Mouse (Mus musculus) hindbrain, embryonic 13.5 days (tissue): Measurements from ENCODE around the gene Inpp5k. TPM values are rescaled to one million over a fixed set of nuclear protein-coding genes. Genes with fewer than 3 reads are reported as not detected.
A peak's percentile ranks its signal among the peaks of the same experiment; 100 is the strongest.

ENCODE experiments used
- ATAC-seq: fragments of 200-750 bp; cut with Nextera tagmentation; 2 replicates; pipeline ENCODE4 v1.8.0; 2017; ENCODE audit warnings: moderate TSS enrichment; ENCODE audit not compliant: low FRiP score
- H3K27ac ChIP-seq: fragments of 300-500 bp; sonication (generic); 2 replicates; pipeline ENCODE4 v1.5.1; 2015; ENCODE audit warnings: inconsistent platforms, mild to moderate bottlenecking, moderate library complexity
- H3K27me3 ChIP-seq: fragments of 300-500 bp; sonication (generic); 2 replicates; pipeline ENCODE4 v1.6.1; 2015; ENCODE audit warnings: mild to moderate bottlenecking, inconsistent platforms
- H3K36me3 ChIP-seq: fragments of 300-500 bp; sonication (generic); 2 replicates; pipeline ENCODE4 v1.6.1; 2015; ENCODE audit warnings: mild to moderate bottlenecking, inconsistent platforms
- H3K4me1 ChIP-seq: fragments of 300-500 bp; sonication (generic); replicated peaks from 2 replicates; pipeline ENCODE4 v1.6.1; 2015; ENCODE audit warnings: inconsistent platforms
- H3K4me2 ChIP-seq: fragments of 300-500 bp; sonication (generic); 2 replicates; pipeline ENCODE4 v1.6.1; 2015; ENCODE audit warnings: inconsistent platforms, mild to moderate bottlenecking, moderate library complexity
- H3K4me3 ChIP-seq: fragments of 300-500 bp; sonication (generic); 2 replicates; pipeline ENCODE4 v1.5.1; 2015; ENCODE audit warnings: mild to moderate bottlenecking, inconsistent platforms
- H3K9ac ChIP-seq: fragments of 300-500 bp; sonication (generic); 2 replicates; pipeline ENCODE4 v1.6.1; 2015; ENCODE audit warnings: mild to moderate bottlenecking, inconsistent platforms
- H3K9me3 ChIP-seq: fragments of 300-500 bp; sonication (generic); 2 replicates; pipeline ENCODE4 v1.6.1; 2016; ENCODE audit warnings: inconsistent platforms
- WGBS: fragments of 180-500 bp; shearing (Covaris S2); methylation state at CpG from one replicate; pipeline ENCODE4 v1.1.7; 2015; 5-methylcytosine and 5-hydroxymethylcytosine counted together
- polyA plus RNA-seq: library from polyadenylated mRNA; unstranded; fragments of >200 nt; fragmentation: Nextera tagmentation; extraction: Ambion mirVana; gene quantifications from 2 replicates; pipeline ENCODE4 v1.2.1, GENCODE M21; 2015

The Inpp5k gene
- polyA plus RNA-seq, 1 experiment from 2014 or later: 41.2 TPM

DNA sequence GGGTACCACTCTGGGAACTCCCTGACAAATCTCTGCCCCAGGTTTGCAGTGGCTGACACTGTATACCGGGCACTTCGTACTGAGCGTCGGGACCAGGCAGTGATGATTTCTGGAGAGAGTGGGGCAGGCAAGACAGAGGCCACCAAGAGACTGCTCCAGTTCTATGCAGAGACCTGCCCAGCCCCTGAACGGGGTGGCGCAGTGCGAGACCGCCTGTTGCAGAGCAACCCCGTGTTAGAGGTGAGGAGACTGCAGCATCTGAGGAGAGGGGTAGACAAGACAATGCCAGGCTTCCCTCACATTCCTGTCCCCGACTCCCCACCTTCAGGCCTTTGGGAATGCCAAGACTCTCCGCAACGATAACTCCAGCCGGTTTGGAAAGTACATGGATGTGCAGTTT, 27.5 kb downstream of the Inpp5k start:
- Histone ChIP-seq H3K27ac (no peak overlapping the region), H3K4me3 (no peak overlapping the region), H3K4me2 (no peak overlapping the region), H3K9ac (no peak overlapping the region), H3K27me3 (peaks cover 46% of the 10 kb centered on the region), H3K9me3 (no peaks in the 10 kb centered on the region), H3K4me1 (peaks cover 28% of the 10 kb centered on the region), H3K36me3 (peaks cover 18% of the 10 kb centered on the region)
- 92% methylated on average over 13 of the region's 13 CpGs for WGBS
- ATAC-seq: no peak

DNA sequence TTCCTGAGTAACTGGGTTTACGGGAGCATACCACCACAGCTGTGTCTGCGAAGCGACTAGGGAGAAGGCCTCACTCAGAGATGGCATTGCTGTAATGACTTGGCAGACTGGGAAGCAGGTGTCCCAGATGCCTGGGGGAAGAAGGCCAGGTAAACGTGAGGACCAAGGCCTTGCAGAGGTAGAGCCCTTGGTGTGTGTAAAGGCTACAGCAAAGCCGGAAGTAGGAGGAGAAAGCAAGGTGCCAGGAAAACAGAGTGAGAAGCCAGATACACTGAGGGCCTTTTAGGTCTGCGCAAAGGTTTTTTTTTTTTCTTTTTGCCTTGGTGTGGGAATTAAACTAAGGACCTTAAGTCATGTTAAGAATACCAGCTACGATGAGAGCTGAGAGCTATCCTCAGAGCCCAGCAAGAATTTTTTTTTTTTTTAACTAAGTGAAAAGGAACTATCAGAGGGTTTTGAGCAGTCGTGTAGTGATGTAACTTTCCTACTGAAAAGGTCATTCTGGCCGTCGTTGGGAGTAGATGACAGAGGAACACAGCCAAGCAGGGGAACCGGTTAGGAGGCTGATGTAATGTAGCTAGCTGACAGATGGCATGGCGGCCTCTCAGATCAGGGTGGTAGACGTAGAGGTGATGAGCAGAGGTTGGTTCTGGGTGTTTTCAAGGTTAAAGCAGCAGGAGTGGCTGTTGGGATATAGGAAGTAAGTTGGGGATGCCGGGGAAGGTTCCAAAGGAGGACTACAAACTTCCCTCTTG, 28.4 kb downstream of the Inpp5k start:
- no peaks in the 10 kb centered on the region for H3K9me3 ChIP-seq
- H3K27me3 ChIP-seq: peaks cover 37% of the 10 kb centered on the region
- peaks cover 18% of the 10 kb centered on the region for H3K36me3 ChIP-seq
- ATAC-seq: no peak
- H3K4me1 ChIP-seq: peaks cover 20% of the 10 kb centered on the region
- H3K4me3 ChIP-seq: no peak overlapping the region
- H3K27ac ChIP-seq: no peak overlapping the region
- no peak overlapping the region for H3K9ac ChIP-seq
- WGBS: 85% methylated on average over 14 of the region's 14 CpGs
- H3K4me2 ChIP-seq: no peak overlapping the region

DNA sequence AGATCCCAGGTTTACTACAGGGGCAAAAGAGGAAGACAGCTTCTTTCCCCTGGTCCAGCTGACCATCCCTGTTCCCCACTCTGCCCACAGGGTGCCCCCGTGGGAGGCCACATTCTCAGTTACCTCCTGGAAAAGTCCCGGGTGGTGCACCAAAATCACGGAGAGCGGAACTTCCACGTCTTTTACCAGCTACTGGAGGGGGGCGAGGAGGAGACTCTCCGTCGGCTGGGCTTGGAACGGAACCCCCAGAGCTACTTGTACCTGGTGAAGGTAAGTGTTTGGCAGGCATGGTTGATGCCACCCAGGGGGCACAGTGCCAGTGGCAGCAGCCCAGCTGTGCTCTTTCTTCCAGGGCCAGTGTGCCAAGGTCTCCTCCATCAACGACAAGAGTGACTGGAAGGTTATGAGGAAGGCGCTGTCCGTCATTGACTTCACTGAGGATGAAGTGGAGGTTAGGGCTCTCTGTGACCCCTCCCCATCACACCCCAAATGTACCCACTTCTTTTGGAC, 29.3 kb downstream of the Inpp5k start:
- Histone ChIP-seq H3K27me3 (peaks cover 27% of the 10 kb centered on the region), H3K9me3 (no peaks in the 10 kb centered on the region), H3K9ac (no peak overlapping the region), H3K4me1 (peaks cover 14% of the 10 kb centered on the region), H3K4me2 (no peak overlapping the region), H3K36me3 (peaks cover 19% of the 10 kb centered on the region), H3K4me3 (no peak overlapping the region), H3K27ac (no peak overlapping the region)
- ATAC-seq: no peak
- WGBS: 95% methylated on average over 12 of the region's 12 CpGs

DNA sequence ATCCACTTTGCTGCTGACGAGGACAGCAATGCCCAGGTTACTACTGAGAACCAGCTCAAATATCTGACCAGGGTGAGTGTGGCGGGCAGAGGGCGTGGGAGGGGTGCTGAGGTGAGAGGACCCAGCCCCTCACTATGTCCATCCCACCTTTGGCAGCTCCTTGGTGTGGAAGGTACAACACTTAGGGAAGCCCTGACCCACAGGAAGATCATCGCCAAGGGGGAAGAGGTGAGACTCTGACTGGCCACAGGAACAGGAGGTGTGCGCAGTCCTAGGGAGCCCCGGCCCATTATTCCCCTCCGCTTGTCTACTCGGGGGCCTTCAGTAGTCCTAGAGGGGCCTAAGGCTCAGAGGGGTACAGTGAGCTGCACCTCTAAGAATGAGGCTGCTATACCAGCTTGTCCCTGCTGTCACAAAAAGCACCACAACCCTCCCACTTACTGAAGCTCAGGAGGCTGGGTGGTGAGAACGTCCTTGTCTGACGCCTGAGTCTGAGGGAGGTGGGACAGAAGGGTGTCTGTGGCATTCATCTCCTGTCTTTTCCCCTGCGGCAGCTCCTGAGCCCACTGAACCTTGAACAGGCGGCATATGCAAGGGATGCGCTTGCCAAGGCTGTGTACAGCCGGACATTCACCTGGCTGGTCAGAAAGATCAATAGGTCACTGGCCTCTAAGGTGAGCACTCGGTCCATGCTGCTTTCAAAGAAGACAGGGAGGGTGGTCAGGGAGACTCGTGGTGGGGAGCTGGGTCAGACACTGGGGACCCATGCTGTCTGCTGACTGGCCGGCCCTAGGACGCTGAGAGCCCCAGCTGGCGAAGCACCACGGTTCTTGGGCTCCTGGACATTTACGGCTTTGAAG, 30.4 kb downstream of the Inpp5k start:
- ATAC-seq: no peak
- peaks cover 6% of the 10 kb centered on the region for H3K4me1 ChIP-seq
- WGBS: 92% methylated on average over 21 of the region's 21 CpGs

DNA sequence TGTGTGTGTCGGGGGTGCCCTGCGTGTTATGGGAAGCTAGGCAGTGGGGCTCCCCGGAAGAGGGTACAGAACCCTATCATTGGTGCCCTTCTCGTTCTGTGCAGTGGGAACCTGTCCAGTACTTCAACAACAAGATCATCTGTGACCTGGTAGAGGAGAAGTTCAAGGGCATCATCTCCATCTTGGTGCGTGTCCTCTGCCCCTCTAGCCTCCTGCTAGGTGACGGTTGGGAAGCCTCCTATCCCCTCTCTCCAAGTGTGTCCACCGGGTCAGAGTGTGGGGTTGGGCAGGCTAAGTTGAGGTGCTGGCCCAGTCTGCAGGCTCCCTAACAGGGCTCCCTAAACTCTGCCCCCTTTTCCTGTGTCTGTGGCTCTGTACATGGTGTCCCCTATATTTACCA, 31.3 kb downstream of the Inpp5k start:
- H3K4me2 ChIP-seq: no peak overlapping the region
- H3K9ac ChIP-seq: no peak overlapping the region
- H3K4me1 ChIP-seq: no peaks in the 10 kb centered on the region
- peaks cover 8% of the 10 kb centered on the region for H3K27me3 ChIP-seq
- WGBS: 92% methylated on average over 7 of the region's 7 CpGs
- H3K36me3 ChIP-seq: peaks cover 33% of the 10 kb centered on the region
- no peak overlapping the region for H3K4me3 ChIP-seq
- H3K27ac ChIP-seq: no peak overlapping the region
- ATAC-seq: no peak
- no peaks in the 10 kb centered on the region for H3K9me3 ChIP-seq

More for the DNA sequence above, 30.4 kb downstream of the Inpp5k start:
- no peak overlapping the region for H3K27ac ChIP-seq
- H3K4me3 ChIP-seq: no peak overlapping the region
- peaks cover 29% of the 10 kb centered on the region for H3K36me3 ChIP-seq
- H3K4me2 ChIP-seq: no peak overlapping the region
- H3K9me3 ChIP-seq: no peaks in the 10 kb centered on the region
- no peak overlapping the region for H3K9ac ChIP-seq
- peaks cover 18% of the 10 kb centered on the region for H3K27me3 ChIP-seq

DNA sequence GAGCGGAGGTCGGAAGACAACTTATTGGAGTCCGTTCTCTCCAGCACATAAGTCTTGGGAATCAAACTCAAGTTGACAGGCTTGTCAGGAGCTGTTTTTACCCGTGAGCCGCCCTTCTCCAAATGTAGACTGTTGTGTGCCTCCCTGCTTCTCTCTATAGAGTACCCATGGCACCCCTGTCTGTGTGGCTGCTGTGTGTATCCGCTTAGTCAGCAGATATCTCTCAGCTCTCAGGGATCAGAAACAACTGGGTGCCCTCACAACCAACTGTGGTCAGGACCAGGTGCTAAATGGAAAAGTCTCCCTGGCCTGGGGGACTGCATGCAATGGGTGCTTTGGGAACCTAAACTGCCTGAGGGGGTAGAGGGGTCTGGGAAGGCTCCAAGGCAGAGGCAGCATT, 35.5 kb downstream of the Inpp5k start:
- WGBS: 93% methylated on average over 6 of the region's 6 CpGs
- no peak for ATAC-seq
- Histone ChIP-seq H3K4me1 (no peaks in the 10 kb centered on the region), H3K4me3 (no peak overlapping the region), H3K9ac (no peak overlapping the region), H3K27ac (no peak overlapping the region), H3K27me3 (no peaks in the 10 kb centered on the region), H3K36me3 (peaks cover 48% of the 10 kb centered on the region), H3K4me2 (no peak overlapping the region), H3K9me3 (no peaks in the 10 kb centered on the region)

DNA sequence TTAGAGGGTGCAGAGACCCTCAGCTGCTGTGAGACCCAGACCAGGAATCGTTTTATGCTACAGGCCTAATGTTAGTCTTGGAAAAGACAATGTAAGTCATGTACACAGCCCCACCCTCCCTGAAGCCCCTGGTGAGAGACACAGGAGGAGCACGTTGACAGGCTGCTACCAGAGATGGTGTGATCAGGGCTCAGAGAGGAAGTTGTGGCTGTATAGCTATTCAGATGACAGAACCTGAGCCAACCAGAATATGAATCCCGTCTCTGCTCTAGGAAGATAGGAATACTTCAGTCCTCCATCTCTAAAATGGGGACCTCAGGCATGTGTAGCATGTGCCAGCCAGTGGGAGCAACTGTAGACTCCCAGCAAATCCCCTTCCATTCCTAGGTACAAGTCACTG, 37.8 kb downstream of the Inpp5k start:
- no peak for ATAC-seq
- 92% methylated on average over 3 of the region's 3 CpGs for WGBS
- Histone ChIP-seq H3K27me3 (no peaks in the 10 kb centered on the region), H3K9ac (no peak overlapping the region), H3K4me2 (no peak overlapping the region), H3K27ac (no peak overlapping the region), H3K9me3 (no peaks in the 10 kb centered on the region), H3K4me1 (peaks cover 5% of the 10 kb centered on the region; the same call in 1 of the 2 replicates), H3K36me3 (peaks cover 45% of the 10 kb centered on the region), H3K4me3 (no peak overlapping the region)

DNA sequence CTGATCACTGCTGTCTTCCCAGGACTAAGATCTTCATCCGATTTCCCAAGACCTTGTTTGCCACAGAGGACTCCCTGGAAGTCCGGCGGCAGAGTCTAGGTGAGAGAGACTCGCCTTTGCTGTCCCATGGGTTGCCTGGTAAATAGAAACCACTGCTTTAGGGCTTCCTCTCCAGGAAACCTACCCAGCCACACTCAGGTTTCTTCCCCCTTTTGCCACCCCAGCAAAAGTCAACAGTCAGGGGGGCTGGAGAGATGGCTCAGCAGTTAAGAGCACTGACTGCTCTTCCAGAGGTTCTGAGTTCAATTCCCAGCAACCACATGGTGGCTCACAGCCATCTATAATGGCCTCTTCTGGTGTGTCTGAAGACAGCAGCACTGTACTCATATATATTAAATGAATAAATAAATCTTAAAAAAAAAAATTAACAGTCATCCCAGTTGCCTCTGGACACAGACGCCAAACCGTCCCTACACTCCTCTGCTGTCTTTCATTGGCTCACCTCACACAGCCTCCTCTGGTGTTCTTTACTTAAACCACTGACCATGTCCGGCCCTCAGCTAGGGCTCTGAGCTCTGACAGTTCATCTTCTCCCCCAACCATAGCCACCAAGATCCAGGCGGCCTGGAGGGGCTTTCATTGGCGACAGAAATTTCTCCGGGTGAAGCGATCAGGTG, 38.5 kb downstream of the Inpp5k start:
- no peak overlapping the region for H3K27ac ChIP-seq
- ATAC-seq: no peak
- no peak overlapping the region for H3K9ac ChIP-seq
- H3K27me3 ChIP-seq: no peaks in the 10 kb centered on the region
- peaks cover 5% of the 10 kb centered on the region; the same call in 1 of the 2 replicates for H3K4me1 ChIP-seq
- no peak overlapping the region for H3K4me3 ChIP-seq
- no peak overlapping the region for H3K4me2 ChIP-seq
- no peaks in the 10 kb centered on the region for H3K9me3 ChIP-seq
- WGBS: 92% methylated on average over 11 of the region's 11 CpGs
- peaks cover 45% of the 10 kb centered on the region for H3K36me3 ChIP-seq

DNA sequence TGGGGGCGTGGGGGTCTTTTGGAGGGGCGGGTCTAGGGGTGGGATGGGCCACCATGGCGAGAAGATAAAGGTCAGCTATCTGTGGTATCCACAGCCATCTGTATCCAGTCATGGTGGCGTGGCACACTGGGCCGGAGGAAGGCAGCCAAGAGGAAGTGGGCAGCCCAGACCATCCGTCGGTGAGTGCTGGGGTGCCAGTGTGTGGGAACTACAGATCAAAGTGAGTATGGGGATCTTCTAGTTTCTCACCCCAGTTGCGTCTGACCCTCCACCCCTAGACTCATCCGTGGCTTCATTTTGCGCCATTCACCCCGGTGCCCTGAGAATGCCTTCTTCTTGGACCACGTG, 39.0 kb downstream of the Inpp5k start:
- Histone ChIP-seq H3K9ac (no peak overlapping the region), H3K27me3 (no peaks in the 10 kb centered on the region), H3K4me2 (no peak overlapping the region), H3K9me3 (no peaks in the 10 kb centered on the region), H3K4me3 (no peak overlapping the region), H3K27ac (no peak overlapping the region), H3K36me3 (peaks cover 45% of the 10 kb centered on the region), H3K4me1 (peaks cover 5% of the 10 kb centered on the region; the same call in 1 of the 2 replicates)
- WGBS: 94% methylated on average over 12 of the region's 12 CpGs
- ATAC-seq: no peak

DNA sequence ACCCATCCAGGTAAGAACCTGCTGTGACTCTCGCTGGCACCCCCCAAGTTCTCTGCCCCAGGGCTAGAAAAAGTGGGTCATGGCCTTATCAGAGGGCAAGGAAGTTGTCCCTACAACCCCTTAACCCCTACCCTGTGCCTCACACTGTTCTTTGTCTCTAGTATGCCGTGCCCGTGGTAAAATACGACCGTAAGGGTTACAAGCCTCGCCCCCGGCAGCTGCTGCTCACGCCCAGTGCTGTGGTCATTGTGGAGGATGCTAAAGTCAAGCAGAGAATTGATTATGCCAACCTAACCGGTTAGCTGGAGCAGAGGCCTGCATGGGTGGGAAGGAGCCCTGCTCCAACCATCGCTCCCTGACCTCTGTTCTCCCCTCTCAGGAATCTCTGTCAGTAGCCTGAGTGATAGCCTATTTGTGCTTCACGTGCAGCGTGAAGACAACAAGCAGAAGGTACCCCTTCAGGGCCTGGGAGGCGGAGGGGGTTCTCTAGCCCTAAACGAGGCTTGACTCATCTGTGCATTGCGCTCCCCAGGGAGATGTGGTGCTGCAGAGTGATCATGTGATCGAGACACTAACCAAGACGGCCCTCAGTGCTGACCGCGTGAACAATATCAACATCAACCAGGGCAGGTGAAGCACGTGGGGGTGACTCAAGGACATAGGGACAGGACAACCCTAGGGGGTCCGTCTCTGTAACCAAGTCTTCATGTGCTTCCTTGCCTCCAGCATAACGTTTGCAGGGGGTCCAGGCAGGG, 40.8 kb downstream of the Inpp5k start:
- 0 out of 2 replicates have a peak, but pooled peaks have one; percentile 17 for ATAC-seq
- 78% methylated on average over 22 of the region's 22 CpGs for WGBS

DNA sequence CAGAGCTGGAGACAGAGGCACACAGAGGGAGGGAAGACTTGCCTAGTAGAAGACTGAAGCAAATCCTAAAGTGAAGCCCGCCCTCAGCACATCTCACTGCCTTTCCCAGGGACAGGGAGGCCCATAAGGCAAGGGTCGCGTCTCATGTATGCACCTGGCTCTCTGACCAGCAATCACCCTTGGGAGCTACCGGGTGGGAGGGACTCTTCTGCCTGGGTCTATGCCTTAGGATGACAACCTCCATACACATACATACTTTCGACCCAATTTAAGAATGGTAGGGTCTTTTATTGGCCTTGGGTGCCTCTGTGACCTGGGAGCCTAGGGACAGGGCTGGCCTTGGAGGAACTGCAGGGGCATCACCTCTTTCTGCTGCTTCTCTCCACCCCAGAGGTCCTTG, 42.6 kb downstream of the Inpp5k start:
- no peak for ATAC-seq

More for the DNA sequence above, 40.8 kb downstream of the Inpp5k start:
- H3K4me3 ChIP-seq: no peak overlapping the region
- no peaks in the 10 kb centered on the region for H3K9me3 ChIP-seq
- peaks cover 31% of the 10 kb centered on the region for H3K36me3 ChIP-seq
- H3K27ac ChIP-seq: no peak overlapping the region
- no peak overlapping the region for H3K4me2 ChIP-seq
- no peak overlapping the region for H3K9ac ChIP-seq
- H3K4me1 ChIP-seq: peaks cover 5% of the 10 kb centered on the region; the same call in 1 of the 2 replicates
- no peaks in the 10 kb centered on the region for H3K27me3 ChIP-seq

More for the DNA sequence above, 42.6 kb downstream of the Inpp5k start:
- H3K4me3 ChIP-seq: no peak overlapping the region
- H3K27ac ChIP-seq: no peak overlapping the region
- 91% methylated on average over 5 of the region's 5 CpGs for WGBS
- no peak overlapping the region for H3K4me2 ChIP-seq
- no peaks in the 10 kb centered on the region for H3K9me3 ChIP-seq
- H3K27me3 ChIP-seq: no peaks in the 10 kb centered on the region
- H3K36me3 ChIP-seq: peaks cover 25% of the 10 kb centered on the region
- peaks cover 7% of the 10 kb centered on the region; the same call in 1 of the 2 replicates for H3K4me1 ChIP-seq
- H3K9ac ChIP-seq: no peak overlapping the region
